Mouse (Mus musculus): ENCODE measurements around the gene Adam15. TPM values are rescaled to one million over a fixed set of nuclear protein-coding genes. Genes with fewer than 3 reads are reported as not detected.

The Adam15 gene
- total RNA-seq (2021) = 100 to 1,000 TPM in 1 of 2 experiments, 10 to 100 TPM in 1; 96.1 to 120 TPM

GRCm38 (mm10) chr3:89349869-89350501 is at the start of gene Adam15:
Gene Adam15, minus strand, starts transcription at chr3:89349996.
- intact Hi-C loops (cut with DNase I) = loop anchor here (5.0 kb wide), 1 partner anchor 33 kb away; no protein-coding TSS in a partner anchor
- peak; percentile 86 to 93 for DNase-seq (ENCODE audit: low spot score in 2 of 2)

DNA sequence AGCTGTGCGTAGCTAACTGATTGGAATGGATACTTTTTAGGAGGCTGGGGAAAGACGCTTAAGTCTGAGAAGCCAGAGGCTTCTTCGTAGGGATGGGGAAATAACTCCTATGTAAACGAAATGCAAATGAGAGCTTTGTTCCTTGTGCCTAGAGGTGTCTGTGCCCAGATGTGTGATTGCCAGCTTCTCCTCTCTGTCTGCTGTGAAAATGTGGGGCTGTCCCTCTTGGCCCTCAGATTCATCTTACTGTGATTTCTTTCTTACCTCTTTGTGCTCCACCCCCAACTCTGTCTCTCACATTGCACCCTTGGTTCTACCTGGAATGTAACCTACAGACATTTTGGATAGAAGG is 46.8 kb upstream of the Adam15 start:
- intact Hi-C loops (cut with DNase I) = no loop called here
- DNase-seq (ENCODE audit: low spot score in 2 of 2) = no peak

- intact Hi-C loops (cut with DNase I) = no loop called here
- DNase-seq (ENCODE audit: low spot score in 2 of 2) = no peak
Measured at GRCm38 (mm10) chr3:89395806-89396653, 46.2 kb upstream of the Adam15 start.

DNA sequence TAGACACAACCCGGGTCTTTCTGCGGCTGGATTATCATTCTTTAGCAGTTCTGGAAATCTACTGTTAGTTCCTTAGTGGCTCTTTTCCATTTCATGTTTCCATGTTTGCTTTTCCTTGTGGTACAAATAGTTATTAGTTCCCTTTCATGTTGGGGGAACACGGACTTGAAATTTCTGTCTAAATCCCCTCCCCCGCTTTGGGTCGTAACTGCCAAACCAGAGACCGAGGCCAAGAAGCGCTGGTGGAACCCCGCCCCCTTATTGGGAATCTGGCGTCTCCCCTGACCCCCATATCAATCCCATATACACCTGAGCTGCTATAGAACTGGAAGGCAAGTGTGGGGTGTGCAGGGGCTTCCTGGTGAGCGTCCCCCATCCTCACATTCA is 45.6 kb upstream of the Adam15 start:
- intact Hi-C loops (cut with DNase I) = no loop called here
- DNase-seq (ENCODE audit: low spot score in 2 of 2) = no peak

- peak in 1 of 2 experiments; percentile 54 for DNase-seq (ENCODE audit: low spot score in 2 of 2)
- intact Hi-C loops (cut with DNase I) = no loop called here
Measured at GRCm38 (mm10) chr3:89394894-89395256, 45.1 kb upstream of the Adam15 start.

GRCm38 (mm10) chr3:89394006-89394893 is 44.5 kb upstream of the Adam15 start, which contains the start of gene Zbtb7b:
Gene Zbtb7b, minus strand, starts transcription at chr3:89394776.
- peak; percentile 49 to 60 for DNase-seq (ENCODE audit: low spot score in 2 of 2)
- intact Hi-C loops (cut with DNase I) = no loop called here

GRCm38 (mm10) chr3:89393605-89394004 is 43.8 kb upstream of the Adam15 start:
- intact Hi-C loops (cut with DNase I) = no loop called here
- peak; percentile 94 to 97 for DNase-seq (ENCODE audit: low spot score in 2 of 2)

DNA sequence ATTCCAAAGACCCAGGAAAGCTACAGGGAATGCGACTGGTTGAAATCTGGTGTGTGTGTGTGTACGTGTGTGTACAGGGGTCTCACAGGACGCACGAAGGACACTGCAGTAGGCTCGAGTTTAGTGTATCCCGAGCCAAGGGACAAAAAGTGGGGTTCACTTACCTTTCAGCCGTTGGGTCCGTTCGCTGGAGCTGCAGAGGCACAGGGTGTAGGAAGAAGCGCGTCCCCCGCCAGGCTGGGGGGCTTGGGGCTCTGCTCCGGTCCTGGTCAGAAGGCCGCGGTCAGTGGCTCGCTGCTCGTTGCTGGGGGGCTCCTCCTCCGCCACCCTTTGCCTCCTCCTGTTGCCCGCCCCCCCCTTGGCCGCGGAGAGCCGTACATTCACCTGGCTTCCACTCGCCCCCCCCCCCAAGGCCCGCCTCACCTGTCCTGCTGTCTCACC is 43.1 kb upstream of the Adam15 start:
- intact Hi-C loops (cut with DNase I) = no loop called here
- no peak for DNase-seq (ENCODE audit: low spot score in 2 of 2)

- DNase-seq (ENCODE audit: low spot score in 2 of 2) = peak; percentile 43 to 52
- intact Hi-C loops (cut with DNase I) = no loop called here
Measured at GRCm38 (mm10) chr3:89391663-89392511, 42.1 kb upstream of the Adam15 start.

DNA sequence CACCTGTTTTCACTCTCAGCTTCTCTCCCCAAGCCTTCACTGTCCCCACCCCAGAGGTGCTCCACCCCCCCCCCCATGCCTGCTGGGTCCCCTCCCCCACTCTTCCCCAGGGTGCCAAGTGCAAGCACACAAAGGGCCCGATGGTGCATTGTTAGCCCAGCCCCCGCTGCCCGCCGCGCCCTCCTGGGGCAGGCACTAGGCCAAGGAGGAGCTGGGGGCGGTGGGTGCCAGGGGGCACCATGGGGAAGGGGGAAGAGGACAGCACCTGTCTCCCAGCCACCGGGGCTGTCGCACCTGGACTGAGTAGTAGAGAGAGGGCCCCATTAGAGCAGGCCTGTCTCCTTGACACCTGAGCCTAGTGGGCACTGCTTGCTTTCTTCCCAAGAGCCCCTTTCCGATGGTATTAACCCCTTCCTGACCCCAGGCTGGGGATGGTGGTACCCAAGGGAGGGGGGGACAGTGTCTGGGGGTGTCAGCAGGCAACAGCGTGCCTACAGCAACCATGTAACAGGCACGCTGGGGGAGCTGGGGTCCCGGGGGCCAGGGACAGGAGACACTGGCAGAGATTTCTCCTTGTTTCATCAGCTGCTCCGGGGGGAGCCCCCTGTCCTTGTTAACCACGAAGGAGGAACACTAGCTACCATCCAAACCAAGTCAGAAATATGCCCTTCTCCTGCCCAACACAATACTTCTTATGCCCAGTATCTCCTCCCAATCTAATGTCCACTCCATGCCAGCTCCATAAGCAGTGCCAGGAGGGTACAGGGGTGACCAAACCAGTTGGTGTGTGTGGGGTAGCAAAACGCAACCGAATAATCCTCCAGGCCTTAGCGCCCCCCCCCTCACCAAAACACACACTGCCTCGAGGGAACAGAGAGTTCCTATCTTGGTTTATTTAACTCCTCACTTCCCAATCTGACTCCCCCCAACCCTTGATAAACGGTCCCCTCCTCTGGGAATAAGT is 41.2 kb upstream of the Adam15 start:
- no peak for DNase-seq (ENCODE audit: low spot score in 2 of 2)
- intact Hi-C loops (cut with DNase I) = no loop called here

DNA sequence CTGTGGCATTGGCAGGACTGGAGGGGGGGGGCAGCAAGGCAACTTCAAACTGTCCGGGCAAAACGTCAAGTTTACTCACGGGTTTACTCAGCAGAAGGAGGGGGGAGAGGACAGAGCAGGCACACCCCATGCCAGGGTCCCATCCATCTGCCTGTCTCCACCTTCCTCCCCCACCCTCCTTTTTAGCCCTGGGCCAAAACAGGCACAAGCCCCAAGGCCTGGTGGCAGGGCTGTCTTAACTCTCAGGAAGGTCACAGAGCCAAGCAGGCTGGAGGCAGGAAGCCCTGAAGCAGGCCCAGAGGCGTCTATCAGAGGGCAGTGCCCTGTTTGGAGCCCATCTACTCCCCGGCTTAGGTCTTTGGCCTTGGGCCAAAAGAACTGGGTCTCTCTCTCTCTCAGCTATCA is 40.3 kb upstream of the Adam15 start:
- DNase-seq (ENCODE audit: low spot score in 2 of 2) = no peak
- intact Hi-C loops (cut with DNase I) = no loop called here

GRCm38 (mm10) chr3:89388901-89389740 is 39.3 kb upstream of the Adam15 start:
- intact Hi-C loops (cut with DNase I) = no loop called here
- DNase-seq (ENCODE audit: low spot score in 2 of 2) = no peak

DNA sequence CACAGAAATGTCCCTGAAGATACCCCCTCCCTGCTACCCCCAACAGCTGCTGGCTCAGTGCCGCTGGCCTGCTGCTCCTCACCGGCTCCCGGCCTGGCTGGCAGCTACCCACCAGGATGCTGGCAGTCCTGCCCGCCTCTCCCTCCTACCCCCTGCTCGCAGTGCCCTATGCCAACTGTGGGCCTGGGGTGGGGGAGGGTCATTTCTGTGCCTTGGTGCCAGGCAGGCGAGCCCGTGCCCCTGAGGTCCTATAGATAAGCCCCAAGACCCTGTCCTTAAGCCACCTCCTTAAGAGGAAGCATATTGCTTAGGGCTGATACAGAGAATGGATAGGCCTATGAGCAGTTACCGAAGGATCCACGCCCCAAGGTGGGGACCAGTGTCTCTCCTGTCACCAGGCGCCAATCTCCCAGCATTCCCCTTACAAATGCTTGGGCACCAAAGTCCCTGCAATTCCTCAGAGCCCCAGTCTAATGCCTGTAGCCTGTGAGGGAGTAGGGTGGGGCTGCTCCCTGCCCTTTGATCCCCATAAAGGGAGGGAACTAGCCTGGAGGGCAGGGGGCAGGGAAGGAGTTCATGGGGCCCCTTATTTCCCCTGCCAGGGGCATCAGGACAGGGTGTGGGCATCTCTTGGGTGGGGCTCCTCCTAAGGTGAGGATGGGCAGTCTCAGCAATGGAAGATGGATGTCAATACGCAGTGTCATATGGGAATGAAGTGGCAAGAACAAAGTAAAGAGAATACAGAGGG is 38.5 kb upstream of the Adam15 start:
- intact Hi-C loops (cut with DNase I) = no loop called here
- DNase-seq (ENCODE audit: low spot score in 2 of 2) = no peak

- intact Hi-C loops (cut with DNase I) = no loop called here
- DNase-seq (ENCODE audit: low spot score in 2 of 2) = no peak
Measured at GRCm38 (mm10) chr3:89387632-89388031, 37.8 kb upstream of the Adam15 start.

GRCm38 (mm10) chr3:89386438-89387420 is 36.9 kb upstream of the Adam15 start:
- DNase-seq (ENCODE audit: low spot score in 2 of 2) = no peak

More at GRCm38 (mm10) chr3:89386438-89387420, 36.9 kb upstream of the Adam15 start:
- intact Hi-C loops (cut with DNase I) = no loop called here
